Mouse (Mus musculus) erythroblast, embryonic 14.5 days (primary cell): ENCODE data around the gene Syt14. TPM values are rescaled to one million over a fixed set of nuclear protein-coding genes. Genes with fewer than 3 reads are reported as not detected.

ENCODE experiments used
- H3K27me3 ChIP-seq: 2 replicates; pipeline ENCODE4 v1.6.1; 2012; ENCODE audit warnings: inconsistent platforms; ENCODE audit not compliant: control insufficient read depth
- H3K36me3 ChIP-seq: 2 replicates; pipeline ENCODE4 v1.6.1; 2012; ENCODE audit warnings: mild to moderate bottlenecking, inconsistent platforms; ENCODE audit not compliant: control insufficient read depth
- H3K4me1 ChIP-seq: 2 replicates; pipeline ENCODE4 v1.6.1; 2012; ENCODE audit warnings: inconsistent platforms; ENCODE audit not compliant: control insufficient read depth
- H3K4me3 ChIP-seq: replicated peaks from 2 replicates; pipeline ENCODE3; 2012; ENCODE audit warnings: moderate library complexity, mild to moderate bottlenecking, inconsistent platforms
- H3K9me3 ChIP-seq: 2 replicates; pipeline ENCODE4 v1.6.1; 2012; ENCODE audit warnings: low read length, inconsistent platforms, mixed read lengths; ENCODE audit not compliant: control insufficient read depth
- GATA1 ChIP-seq: IDR thresholded peaks from 2 replicates; pipeline ENCODE4 v1.6.1; 2012; ENCODE audit warnings: low read length, inconsistent platforms, mixed read lengths
- TAL1 ChIP-seq: IDR thresholded peaks from 3 replicates; pipeline ENCODE4 v1.6.1; 2012; ENCODE audit warnings: low read length, inconsistent platforms, mixed read lengths
- polyA plus RNA-seq: library from polyadenylated mRNA; stranded (reverse); fragments of >175 nt; gene quantifications from 2 replicates; pipeline ENCODE4 v1.2.3, GENCODE M21; 2012

The Syt14 gene
- polyA plus RNA-seq, 1 experiment, result 0.53 TPM

DNA sequence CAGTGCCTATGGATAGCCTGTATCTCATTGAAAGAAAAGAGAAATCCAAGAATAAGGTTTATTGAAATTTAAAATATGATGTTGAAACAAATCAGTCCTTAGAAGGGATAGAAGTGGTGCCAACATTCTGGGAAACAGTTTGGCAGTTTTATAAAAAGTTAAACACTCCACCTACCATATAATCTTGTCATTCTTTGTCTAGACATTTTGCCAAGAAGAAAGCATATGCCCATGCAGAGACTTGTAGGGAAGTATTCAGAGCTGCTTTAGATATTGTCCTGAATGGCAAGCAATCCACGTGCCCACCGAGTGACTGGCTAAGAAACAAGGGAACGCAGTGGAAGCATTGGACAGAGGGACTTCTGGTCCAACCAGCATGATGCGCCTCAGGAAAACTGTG, 12.0 kb upstream of the Syt14 start:
- H3K9me3 ChIP-seq, result no peaks in the 10 kb centered on the region
- TF ChIP-seq GATA1 (no peak), TAL1 (no peak)
- H3K27me3 ChIP-seq, result peaks cover 24% of the 10 kb centered on the region
- no peak overlapping the region for H3K4me3 ChIP-seq
- no peaks in the 10 kb centered on the region for H3K4me1 ChIP-seq
- H3K36me3 ChIP-seq, result no peaks in the 10 kb centered on the region

DNA sequence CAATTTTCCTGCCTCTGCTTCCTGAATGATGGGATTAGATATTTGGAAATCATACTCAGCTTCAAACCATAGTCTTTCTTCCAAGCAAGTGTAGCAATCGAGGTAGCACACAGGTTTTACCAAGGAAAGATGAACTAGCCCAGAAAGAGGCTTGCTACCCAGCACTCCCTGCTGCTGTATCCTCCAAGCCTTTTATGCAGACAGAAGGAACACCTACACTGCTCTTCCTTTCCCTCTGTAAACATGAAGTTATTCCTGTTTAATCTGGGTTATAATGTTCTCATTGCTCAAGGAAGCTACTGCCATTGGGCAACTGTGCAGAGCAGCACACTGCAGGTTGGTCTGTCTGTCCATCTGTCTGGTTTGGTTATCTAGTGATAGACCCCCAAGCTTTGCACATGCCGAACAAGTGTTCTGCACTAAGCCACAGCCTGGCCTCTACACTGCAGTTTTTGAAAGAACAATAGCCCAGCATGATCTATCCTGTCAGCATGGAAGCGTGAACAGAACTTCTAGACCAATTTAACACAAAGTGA, 7.3 kb upstream of the Syt14 start:
- no peak for TF ChIP-seq GATA1
- TF ChIP-seq TAL1, result no peak
- Histone ChIP-seq H3K9me3 (no peaks in the 10 kb centered on the region), H3K4me1 (no peaks in the 10 kb centered on the region), H3K36me3 (no peaks in the 10 kb centered on the region), H3K4me3 (no peak overlapping the region), H3K27me3 (peaks cover 64% of the 10 kb centered on the region)

DNA sequence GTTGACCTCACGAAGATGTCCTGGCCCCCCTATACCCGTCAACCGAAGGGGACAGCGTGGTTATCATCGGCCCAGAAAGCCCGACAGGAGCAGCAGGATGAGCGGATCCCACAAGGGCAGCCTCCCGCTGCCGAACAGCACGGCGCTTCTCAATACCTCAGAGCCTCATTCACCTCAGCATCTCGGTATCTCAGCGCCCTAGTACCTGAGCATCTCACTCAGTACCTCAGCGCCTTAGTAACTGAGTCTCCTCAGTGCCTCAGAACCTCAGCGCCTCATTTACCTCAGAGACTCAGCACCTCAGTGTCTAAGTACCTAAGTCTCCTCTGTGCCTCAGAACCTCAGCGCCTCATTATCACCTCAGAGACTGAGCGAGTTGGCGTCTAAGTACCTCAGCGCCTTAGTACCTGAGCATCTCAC, 614 bp downstream of the Syt14 start:
- H3K4me3 ChIP-seq, result peak overlapping the region; percentile 80
- TF ChIP-seq TAL1 (no peak), GATA1 (no peak)
- H3K27me3 ChIP-seq, result peaks cover 64% of the 10 kb centered on the region
- peaks cover 41% of the 10 kb centered on the region for H3K4me1 ChIP-seq
- H3K36me3 ChIP-seq, result peaks cover 22% of the 10 kb centered on the region
- H3K9me3 ChIP-seq, result no peaks in the 10 kb centered on the region

DNA sequence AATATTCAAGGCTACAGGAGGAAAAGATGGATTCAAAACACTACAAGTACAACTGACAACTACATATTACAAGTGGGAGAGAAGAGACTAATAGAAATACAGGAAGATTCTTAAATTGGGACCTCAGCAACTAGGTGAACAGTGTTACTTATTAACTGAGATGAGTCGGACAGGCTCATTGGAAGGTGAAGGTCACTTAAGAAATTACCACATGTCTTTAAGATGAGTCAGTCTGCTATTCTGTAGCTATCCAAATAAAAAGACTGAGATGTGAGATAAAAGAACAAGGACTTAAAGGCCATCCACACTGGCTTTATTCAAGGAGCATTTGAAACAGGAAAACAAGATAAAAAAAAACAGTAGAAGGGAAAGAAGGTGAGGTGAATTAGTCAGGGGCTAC, 11.3 kb downstream of the Syt14 start:
- Histone ChIP-seq H3K9me3 (no peaks in the 10 kb centered on the region), H3K27me3 (no peaks in the 10 kb centered on the region), H3K36me3 (peaks cover 71% of the 10 kb centered on the region), H3K4me1 (peaks cover 28% of the 10 kb centered on the region), H3K4me3 (no peak overlapping the region)
- TF ChIP-seq GATA1 (no peak), TAL1 (no peak)

DNA sequence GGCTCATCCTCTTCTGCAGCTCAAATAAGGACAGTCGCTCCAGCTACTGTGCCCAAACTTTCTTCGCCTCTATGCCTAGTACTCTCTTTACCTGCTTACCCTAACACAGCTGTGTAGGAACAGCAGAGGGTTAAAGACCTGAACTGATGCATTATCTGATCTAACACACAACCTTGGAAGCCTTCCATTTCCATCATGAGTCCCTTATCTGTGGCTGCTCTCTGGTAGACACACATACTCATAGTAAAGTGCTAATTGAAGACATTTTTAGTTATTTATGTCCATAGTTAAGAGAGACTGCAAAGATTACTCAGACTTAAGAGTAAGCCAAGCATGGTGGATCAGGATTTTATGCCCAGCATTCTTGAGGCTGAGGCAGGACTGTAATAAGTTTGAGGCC, 23.2 kb downstream of the Syt14 start:
- Histone ChIP-seq H3K4me1 (peaks cover 78% of the 10 kb centered on the region), H3K4me3 (peak overlapping the region; percentile 21), H3K27me3 (no peaks in the 10 kb centered on the region), H3K36me3 (peaks cover 68% of the 10 kb centered on the region), H3K9me3 (no peaks in the 10 kb centered on the region)
- TF ChIP-seq GATA1, result peak; percentile 58
- no peak for TF ChIP-seq TAL1

DNA sequence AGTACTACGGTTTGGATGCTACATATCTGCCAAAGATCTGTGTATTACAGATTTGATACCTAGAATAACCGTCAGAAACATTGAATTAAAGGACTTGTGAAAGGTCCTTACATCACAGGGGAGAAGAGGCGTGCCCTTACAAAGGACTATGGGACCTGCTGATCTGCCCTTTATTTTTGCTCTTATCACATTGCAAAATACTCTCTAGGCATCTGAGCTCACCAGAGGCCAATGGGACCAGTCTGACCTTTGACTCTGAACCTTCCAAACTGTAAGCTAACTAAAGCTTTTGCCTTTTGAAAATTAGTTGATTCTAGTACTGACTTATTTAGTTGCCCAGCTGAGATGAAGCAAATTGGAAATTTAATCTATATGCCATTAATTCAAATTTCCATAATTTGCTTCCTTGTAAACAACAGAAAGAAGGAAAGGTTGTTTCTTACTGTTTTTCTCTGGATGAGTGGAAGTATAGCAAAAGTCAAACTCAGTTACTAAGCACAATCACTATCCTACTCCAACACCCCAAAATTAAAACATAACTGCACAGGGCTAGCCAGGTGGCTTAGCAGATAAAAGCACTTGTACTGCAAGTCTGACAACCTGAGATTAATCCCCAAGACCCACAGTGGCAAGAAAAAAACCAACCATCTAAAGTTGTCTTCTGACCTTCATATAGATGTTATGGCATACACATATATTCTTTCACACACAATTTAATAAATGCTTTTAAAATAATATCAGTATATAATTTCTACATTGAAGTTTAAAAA, 24.4 kb downstream of the Syt14 start:
- Histone ChIP-seq H3K4me1 (peaks cover 78% of the 10 kb centered on the region), H3K9me3 (no peaks in the 10 kb centered on the region), H3K36me3 (peaks cover 64% of the 10 kb centered on the region), H3K27me3 (no peaks in the 10 kb centered on the region), H3K4me3 (peak overlapping the region; percentile 34)
- TF ChIP-seq GATA1 (peak; percentile 86), TAL1 (peak; percentile 92)

DNA sequence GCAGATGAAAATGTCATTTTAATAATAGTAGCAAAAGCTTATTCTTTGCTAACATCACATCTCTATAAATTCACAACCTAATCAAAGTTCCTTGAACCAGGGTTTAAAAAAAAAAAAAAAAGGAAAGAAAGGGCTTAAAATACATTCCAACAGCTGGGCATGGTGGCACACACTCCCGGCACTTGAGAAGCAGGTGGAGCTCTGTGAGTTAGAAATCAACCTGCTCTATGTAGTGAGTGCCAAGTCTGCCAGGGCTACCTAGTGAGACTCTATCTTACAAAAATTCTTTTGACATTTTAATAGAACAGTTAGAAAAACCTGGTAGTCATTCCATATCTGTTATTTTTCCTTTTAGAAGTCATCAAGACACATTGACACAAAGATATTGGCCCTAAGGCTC, 31.0 kb downstream of the Syt14 start:
- TF ChIP-seq TAL1 (no peak), GATA1 (no peak)
- H3K9me3 ChIP-seq, result no peaks in the 10 kb centered on the region
- H3K4me3 ChIP-seq, result no peak overlapping the region
- peaks cover 83% of the 10 kb centered on the region for H3K4me1 ChIP-seq
- H3K27me3 ChIP-seq, result no peaks in the 10 kb centered on the region
- peaks cover 64% of the 10 kb centered on the region for H3K36me3 ChIP-seq

DNA sequence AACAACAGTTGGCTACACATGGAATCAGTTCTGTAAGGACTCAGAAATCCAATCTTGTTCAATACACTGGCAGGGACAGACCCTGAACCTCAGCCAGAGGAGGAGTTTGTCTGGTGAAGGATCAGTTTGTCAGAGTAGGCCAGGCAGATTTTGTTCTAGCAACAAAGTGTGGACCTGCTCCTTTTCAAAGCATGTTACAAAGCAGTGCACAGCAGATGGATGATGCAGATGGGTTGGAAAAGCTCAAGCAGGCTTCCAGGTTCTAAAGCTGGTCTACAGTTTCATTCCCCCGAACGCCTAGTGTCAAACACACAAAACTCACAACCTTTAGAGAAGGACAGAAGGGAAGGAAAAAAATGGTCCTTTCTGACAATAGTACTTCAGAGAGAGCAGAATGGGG, 31.6 kb downstream of the Syt14 start:
- no peak for TF ChIP-seq TAL1
- no peak for TF ChIP-seq GATA1
- H3K9me3 ChIP-seq, result no peaks in the 10 kb centered on the region
- peaks cover 77% of the 10 kb centered on the region for H3K4me1 ChIP-seq
- H3K36me3 ChIP-seq, result peaks cover 58% of the 10 kb centered on the region
- no peaks in the 10 kb centered on the region for H3K27me3 ChIP-seq
- no peak overlapping the region for H3K4me3 ChIP-seq

DNA sequence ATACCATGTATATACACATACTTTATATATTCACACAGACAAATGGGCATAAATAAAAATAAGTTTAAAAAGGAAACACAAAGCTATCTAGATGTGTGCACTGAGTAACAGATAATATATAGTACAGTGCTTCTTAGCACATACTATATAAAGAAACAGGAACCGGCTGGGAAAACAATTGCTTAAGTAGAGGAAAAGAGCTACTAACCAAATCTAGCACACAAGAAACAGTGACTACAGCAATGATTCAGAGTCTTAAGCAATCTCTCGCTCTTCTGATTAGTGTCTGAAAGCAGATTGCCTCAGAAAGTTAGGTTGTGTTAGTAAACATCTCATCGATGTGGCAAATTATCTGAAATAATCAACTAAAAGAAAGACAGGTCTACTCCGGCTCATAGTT, 33.3 kb downstream of the Syt14 start:
- H3K27me3 ChIP-seq, result no peaks in the 10 kb centered on the region
- peaks cover 59% of the 10 kb centered on the region for H3K36me3 ChIP-seq
- TF ChIP-seq GATA1, result no peak
- no peak for TF ChIP-seq TAL1
- peak overlapping the region; percentile 20 for H3K4me3 ChIP-seq
- H3K4me1 ChIP-seq, result peaks cover 82% of the 10 kb centered on the region
- no peaks in the 10 kb centered on the region for H3K9me3 ChIP-seq

DNA sequence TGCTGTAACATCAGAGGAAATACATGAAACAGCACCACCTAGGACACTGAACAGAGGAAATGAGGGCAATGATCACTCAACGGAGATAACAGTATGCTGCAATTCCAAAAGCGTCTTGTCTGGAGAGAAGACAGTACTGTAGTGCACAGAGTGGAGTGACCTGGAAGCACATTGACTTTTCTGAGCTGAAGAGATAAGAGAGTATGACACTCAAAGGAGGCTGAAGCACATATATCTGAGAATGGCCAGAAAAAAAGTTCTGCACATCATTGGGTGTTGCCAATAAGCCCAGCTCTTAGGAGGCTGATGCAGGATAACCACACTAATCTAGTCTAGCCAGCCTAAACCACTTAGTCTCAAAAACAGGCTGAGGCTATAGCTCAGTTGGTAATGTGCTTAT, 34.0 kb downstream of the Syt14 start:
- peak overlapping the region; percentile 37 for H3K4me3 ChIP-seq
- no peaks in the 10 kb centered on the region for H3K27me3 ChIP-seq
- H3K4me1 ChIP-seq, result peaks cover 84% of the 10 kb centered on the region
- H3K36me3 ChIP-seq, result peaks cover 56% of the 10 kb centered on the region
- no peaks in the 10 kb centered on the region for H3K9me3 ChIP-seq
- TF ChIP-seq GATA1, result peak; percentile 97
- peak; percentile 91 for TF ChIP-seq TAL1
